Mouse (Mus musculus) layer of hippocampus, adult 8-10 months (tissue): ENCODE measurements around the gene Pvr. TPM values are rescaled to one million over a fixed set of nuclear protein-coding genes. Genes with fewer than 3 reads are reported as not detected.
A peak's percentile ranks its signal among the peaks of the same experiment; 100 is the strongest.
"Not testable (repeated sequence)": the region's sequence is repeated elsewhere in the genome, so short reads cannot be mapped to it uniquely, and the experiment has no call there.

ENCODE experiments used
- DNase-seq, 2 experiments: peaks; one replicate each; pipeline ENCODE4 v3.0.0; 2022; ENCODE audit warnings: low spot score in 2 of 2
- total RNA-seq, 4 experiments: library from RNA; stranded (reverse); gene quantifications; 2 replicates each; pipeline ENCODE4 v1.2.4; 2022

Gene Pvr
- total RNA-seq, 4 experiments from 2014 or later = 12.5 to 16.1 (median 13.8) TPM

- DNase-seq = no peak
Observed at GRCm38 (mm10) chr7:19935171-19935751, 14.3 kb upstream of the Pvr start.

- DNase-seq = peak; percentile 83
Observed at GRCm38 (mm10) chr7:19932877-19933809, 12.2 kb upstream of the Pvr start.

GRCm38 (mm10) chr7:19932133-19932876 lies 11.3 kb upstream of the Pvr start:
- DNase-seq = no peak

GRCm38 (mm10) chr7:19930481-19930880 lies 9.5 kb upstream of the Pvr start:
- DNase-seq = not testable (repeated sequence)

GRCm38 (mm10) chr7:19928486-19928885 lies 7.5 kb upstream of the Pvr start:
- DNase-seq = no peak

- DNase-seq = no peak
Observed at GRCm38 (mm10) chr7:19926849-19927480, 6.0 kb upstream of the Pvr start.

GRCm38 (mm10) chr7:19925376-19925775 lies 4.4 kb upstream of the Pvr start:
- no peak for DNase-seq

- no peak for DNase-seq
Observed at GRCm38 (mm10) chr7:19923797-19924196, 2.8 kb upstream of the Pvr start.

GRCm38 (mm10) chr7:19923354-19923753 lies 2.4 kb upstream of the Pvr start:
- no peak for DNase-seq

GRCm38 (mm10) chr7:19920166-19920505 lies 824 bp downstream of the Pvr start:
- no peak for DNase-seq

GRCm38 (mm10) chr7:19914558-19914957 lies 6.4 kb downstream of the Pvr start:
- no peak for DNase-seq

- DNase-seq = no peak
Observed at GRCm38 (mm10) chr7:19911695-19912524, 9.1 kb downstream of the Pvr start.

- no peak for DNase-seq
Observed at GRCm38 (mm10) chr7:19911292-19911658, 9.7 kb downstream of the Pvr start.

- DNase-seq = peak; percentile 57 to 81
Observed at GRCm38 (mm10) chr7:19910421-19911291, 10.3 kb downstream of the Pvr start.

GRCm38 (mm10) chr7:19889881-19890280 lies 31.1 kb downstream of the Pvr start:
- no peak for DNase-seq

- no peak for DNase-seq
Observed at GRCm38 (mm10) chr7:19887849-19888248, 33.1 kb downstream of the Pvr start, which contains the start of gene Ceacam19. Gene Ceacam19 (minus strand): TSS chr7:19887965.

GRCm38 (mm10) chr7:19880754-19881153 lies 40.2 kb downstream of the Pvr start:
- DNase-seq = no peak

GRCm38 (mm10) chr7:19876781-19877425 lies 44.1 kb downstream of the Pvr start:
- DNase-seq = no peak
